Mouse (Mus musculus) forebrain, embryonic 16.5 days (tissue): ENCODE results near the gene Brinp2. TPM values are rescaled to one million over a fixed set of nuclear protein-coding genes. Genes with fewer than 3 reads are reported as not detected.

ENCODE experiments used
- ATAC-seq: fragments of 200-750 bp; cut with Nextera tagmentation; 2 replicates; pipeline ENCODE4 v1.8.0; 2017; ENCODE audit warnings: mild to moderate bottlenecking, moderate library complexity
- H3K27ac ChIP-seq: fragments of 300-500 bp; sonication (generic); 2 replicates; pipeline ENCODE4 v1.5.1; 2014; ENCODE audit warnings: low read length, control low read depth
- H3K27me3 ChIP-seq: fragments of 300-500 bp; sonication (generic); replicated peaks from 2 replicates; pipeline ENCODE4 v1.6.1; 2014; ENCODE audit warnings: low read length; ENCODE audit not compliant: control insufficient read depth, insufficient read depth
- H3K36me3 ChIP-seq: fragments of 300-500 bp; sonication (generic); 2 replicates; pipeline ENCODE4 v1.6.1; 2014; ENCODE audit not compliant: control insufficient read depth, insufficient read depth
- H3K4me1 ChIP-seq: fragments of 300-500 bp; sonication (generic); replicated peaks from 2 replicates; pipeline ENCODE4 v1.6.1; 2014; ENCODE audit warnings: low read length; ENCODE audit not compliant: control insufficient read depth, insufficient read depth
- H3K4me2 ChIP-seq: fragments of 300-500 bp; sonication (generic); 2 replicates; pipeline ENCODE4 v1.6.1; 2014; ENCODE audit warnings: mild to moderate bottlenecking, low read length, control low read depth
- H3K4me3 ChIP-seq: fragments of 300-500 bp; sonication (generic); replicated peaks from 2 replicates; pipeline ENCODE4 v1.5.1; 2014; ENCODE audit warnings: mild to moderate bottlenecking, low read length, control low read depth
- H3K9ac ChIP-seq: fragments of 300-500 bp; sonication (generic); replicated peaks from 2 replicates; pipeline ENCODE4 v1.6.1; 2014; ENCODE audit warnings: low read depth, low read length, control low read depth
- H3K9me3 ChIP-seq: fragments of 300-500 bp; sonication (generic); 2 replicates; pipeline ENCODE4 v1.6.1; 2016; ENCODE audit warnings: low read length; ENCODE audit not compliant: control insufficient read depth
- WGBS: fragments of 180-500 bp; shearing (Covaris S2); extraction: QIAGEN DNeasy Blood & Tissue Kit; methylation state at CpG from one replicate; pipeline ENCODE4 v1.1.7; 2014; 5-methylcytosine and 5-hydroxymethylcytosine counted together
- polyA plus RNA-seq: library from polyadenylated mRNA; unstranded; fragments of >200 nt; fragmentation: Nextera tagmentation; extraction: Ambion mirVana; gene quantifications from 2 replicates; pipeline ENCODE4 v1.2.1, GENCODE M21; 2015

Gene Brinp2
- polyA plus RNA-seq, 1 experiment from 2014 or later, result 46.4 TPM

DNA sequence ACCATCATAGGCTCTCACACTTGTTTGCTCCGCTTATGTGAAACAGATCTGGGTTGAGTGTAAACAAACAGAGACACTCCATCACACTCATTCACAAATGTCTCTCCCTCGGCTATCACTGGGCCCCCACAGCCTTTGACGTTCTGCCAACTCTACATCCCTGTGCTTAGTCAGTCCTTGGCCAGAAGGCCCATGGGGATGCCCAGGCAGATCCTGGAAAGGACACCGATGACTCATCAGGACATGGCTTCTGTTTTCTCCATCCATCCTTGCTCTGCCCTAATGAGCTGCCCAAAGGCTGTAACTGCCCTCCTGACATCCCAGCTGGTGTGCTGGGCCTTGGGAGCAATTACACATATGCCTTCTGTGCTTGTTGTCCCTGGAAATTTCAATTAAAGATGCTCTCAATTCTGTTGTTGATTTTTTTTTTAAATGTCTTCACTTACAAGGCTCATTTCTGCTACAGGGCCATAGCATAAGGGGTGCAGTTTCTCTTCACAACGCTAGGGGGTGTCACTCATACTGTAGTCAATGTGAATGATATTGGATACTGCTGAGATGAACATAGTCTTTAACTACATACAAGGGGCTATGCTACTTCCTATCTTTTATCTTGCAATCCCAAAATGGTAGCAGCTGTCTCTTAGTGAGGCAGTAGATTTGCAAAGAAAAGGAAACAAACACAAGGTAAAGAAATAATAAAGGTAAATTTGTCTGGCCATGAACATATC is 45.5 kb downstream of the Brinp2 start:
- no peaks in the 10 kb centered on the region for H3K36me3 ChIP-seq
- peak; percentile 28; the same call in 1 of the 2 replicates for ATAC-seq
- 59% methylated on average over 5 of the region's 5 CpGs for WGBS
- H3K27me3 ChIP-seq, result no peaks in the 10 kb centered on the region
- H3K27ac ChIP-seq, result no peak overlapping the region
- H3K9ac ChIP-seq, result no peak overlapping the region
- no peaks in the 10 kb centered on the region for H3K9me3 ChIP-seq
- no peak overlapping the region for H3K4me3 ChIP-seq
- H3K4me1 ChIP-seq, result no peaks in the 10 kb centered on the region
- H3K4me2 ChIP-seq, result no peak overlapping the region

DNA sequence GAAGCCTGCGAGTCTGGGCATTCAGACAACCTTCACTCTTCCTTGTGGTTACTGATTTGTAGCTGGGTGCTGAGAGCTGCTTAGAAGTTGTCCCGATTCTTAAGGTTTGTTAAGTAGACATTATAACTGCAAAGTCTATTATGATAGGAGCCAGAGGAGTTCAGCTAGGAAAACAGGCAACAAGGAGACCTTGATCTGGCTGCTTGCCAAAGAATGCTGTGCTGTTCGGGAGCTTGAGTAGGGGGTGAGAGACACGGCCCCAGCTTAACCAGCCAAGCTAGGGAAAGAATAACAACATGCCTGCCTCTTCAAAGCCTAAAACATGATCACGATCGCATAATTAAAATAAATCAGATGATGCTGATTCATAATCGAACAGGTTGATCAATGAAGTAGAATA is 59.1 kb downstream of the Brinp2 start:
- no peak overlapping the region for H3K4me3 ChIP-seq
- WGBS, result 35% methylated on average over 7 of the region's 7 CpGs
- no peak for ATAC-seq

GRCm38 (mm10) chr1:158296287-158296931 is 59.7 kb downstream of the Brinp2 start:
- H3K4me2 ChIP-seq, result no peak overlapping the region
- H3K36me3 ChIP-seq, result no peaks in the 10 kb centered on the region
- H3K9ac ChIP-seq, result no peak overlapping the region
- ATAC-seq, result no peak
- no peaks in the 10 kb centered on the region for H3K27me3 ChIP-seq
- 81% methylated on average over 8 of the region's 8 CpGs for WGBS
- peaks cover 15% of the 10 kb centered on the region for H3K4me1 ChIP-seq
- no peak overlapping the region for H3K27ac ChIP-seq
- no peaks in the 10 kb centered on the region for H3K9me3 ChIP-seq
- H3K4me3 ChIP-seq, result no peak overlapping the region

More for the DNA sequence above, 59.1 kb downstream of the Brinp2 start:
- Histone ChIP-seq H3K36me3 (no peaks in the 10 kb centered on the region), H3K4me1 (peaks cover 15% of the 10 kb centered on the region), H3K9ac (no peak overlapping the region), H3K9me3 (no peaks in the 10 kb centered on the region), H3K27ac (no peak overlapping the region), H3K27me3 (no peaks in the 10 kb centered on the region), H3K4me2 (no peak overlapping the region)

DNA sequence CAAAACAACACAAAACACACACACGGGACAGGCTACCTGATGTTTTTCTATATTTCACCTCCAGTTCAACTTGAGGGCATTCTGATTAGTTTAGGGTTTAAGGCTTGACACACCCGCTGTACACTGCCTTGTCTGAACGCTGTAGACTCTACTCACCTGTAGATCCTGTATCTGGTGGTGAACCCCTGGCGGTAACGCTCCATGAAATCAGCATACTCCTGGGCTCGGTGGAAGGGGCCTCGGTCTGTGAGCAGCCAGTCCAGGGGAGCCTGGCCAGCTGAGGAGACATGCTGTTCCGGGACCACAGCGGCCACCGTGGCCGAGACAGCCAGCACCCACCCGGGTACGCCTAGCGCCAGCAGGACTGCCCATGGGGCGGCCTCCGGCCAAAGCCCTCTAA is 60.9 kb downstream of the Brinp2 start:
- H3K4me2 ChIP-seq, result no peak overlapping the region
- H3K9me3 ChIP-seq, result no peaks in the 10 kb centered on the region
- H3K9ac ChIP-seq, result no peak overlapping the region
- 34% methylated on average over 16 of the region's 16 CpGs for WGBS
- no peak overlapping the region for H3K27ac ChIP-seq
- peaks cover 15% of the 10 kb centered on the region for H3K4me1 ChIP-seq
- no peaks in the 10 kb centered on the region for H3K27me3 ChIP-seq
- peak; percentile 38; the same call in 1 of the 2 replicates for ATAC-seq
- no peak overlapping the region for H3K4me3 ChIP-seq
- no peaks in the 10 kb centered on the region for H3K36me3 ChIP-seq

GRCm38 (mm10) chr1:158285198-158285597 is 70.9 kb downstream of the Brinp2 start:
- Histone ChIP-seq H3K4me3 (no peak overlapping the region), H3K27ac (no peak overlapping the region), H3K27me3 (no peaks in the 10 kb centered on the region), H3K9me3 (no peaks in the 10 kb centered on the region), H3K36me3 (no peaks in the 10 kb centered on the region), H3K4me2 (no peak overlapping the region), H3K9ac (no peak overlapping the region), H3K4me1 (0 out of 2 replicates have a peak, but pooled peaks cover 4% of the 10 kb centered on the region)
- WGBS, result 90% methylated on average over 3 of the region's 3 CpGs
- ATAC-seq, result no peak

DNA sequence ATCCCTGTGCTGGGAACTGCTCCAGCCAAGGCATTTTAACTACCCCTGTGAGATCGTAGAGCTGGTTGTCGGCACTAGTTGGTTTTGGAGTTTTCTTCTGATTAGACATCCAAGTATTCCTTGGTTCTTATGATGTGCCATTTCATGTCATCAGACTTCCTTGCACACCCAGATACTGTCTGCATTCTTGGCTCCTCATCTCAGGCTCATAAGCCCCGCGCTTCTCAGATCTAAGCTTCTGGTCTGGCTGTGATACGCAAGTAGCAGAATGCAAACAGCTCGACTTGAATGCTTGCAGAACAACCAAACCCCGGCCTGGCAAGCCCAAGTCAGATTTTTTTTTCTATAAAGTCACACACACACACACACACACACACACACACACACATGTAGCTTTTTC is 72.3 kb downstream of the Brinp2 start:
- Histone ChIP-seq H3K4me2 (no peak overlapping the region), H3K27me3 (no peaks in the 10 kb centered on the region), H3K4me1 (0 out of 2 replicates have a peak, but pooled peaks cover 4% of the 10 kb centered on the region), H3K9ac (no peak overlapping the region), H3K4me3 (no peak overlapping the region), H3K27ac (no peak overlapping the region), H3K9me3 (no peaks in the 10 kb centered on the region), H3K36me3 (no peaks in the 10 kb centered on the region)
- whole genome bisulfite sequencing, result 82% methylated on average over 7 of the region's 7 CpGs
- no peak for ATAC-seq

GRCm38 (mm10) chr1:158272058-158272457 is 84.1 kb downstream of the Brinp2 start:
- no peak overlapping the region for H3K4me2 ChIP-seq
- no peaks in the 10 kb centered on the region for H3K36me3 ChIP-seq
- H3K9ac ChIP-seq, result no peak overlapping the region
- no peaks in the 10 kb centered on the region for H3K27me3 ChIP-seq
- H3K4me1 ChIP-seq, result peaks cover under 1% of the 10 kb centered on the region
- peak; percentile 86 for ATAC-seq
- no peaks in the 10 kb centered on the region for H3K9me3 ChIP-seq
- H3K4me3 ChIP-seq, result no peak overlapping the region
- WGBS, result 73% methylated on average over 9 of the region's 9 CpGs
- H3K27ac ChIP-seq, result no peak overlapping the region

- H3K9me3 ChIP-seq, result no peaks in the 10 kb centered on the region
- H3K4me3 ChIP-seq, result no peak overlapping the region
- WGBS, result 10% methylated on average over 8 of the region's 8 CpGs
- H3K36me3 ChIP-seq, result peaks cover 2% of the 10 kb centered on the region; the same call in 1 of the 2 replicates
- no peak overlapping the region; the same call in 1 of the 2 replicates for H3K9ac ChIP-seq
- H3K4me1 ChIP-seq, result peaks cover 10% of the 10 kb centered on the region
- ATAC-seq, result peak; percentile 62
- H3K27me3 ChIP-seq, result no peaks in the 10 kb centered on the region
- no peak overlapping the region for H3K4me2 ChIP-seq
- H3K27ac ChIP-seq, result peak overlapping the region; percentile 53
Observed at GRCm38 (mm10) chr1:158267020-158267571, 89.0 kb downstream of the Brinp2 start.

GRCm38 (mm10) chr1:158266293-158267019 is 89.7 kb downstream of the Brinp2 start:
- WGBS, result 49% methylated on average over 3 of the region's 3 CpGs
- Histone ChIP-seq H3K4me1 (peaks cover 10% of the 10 kb centered on the region), H3K4me3 (no peak overlapping the region), H3K36me3 (peaks cover 2% of the 10 kb centered on the region; the same call in 1 of the 2 replicates), H3K9me3 (no peaks in the 10 kb centered on the region), H3K4me2 (no peak overlapping the region), H3K27ac (peak overlapping the region; percentile 53), H3K9ac (no peak overlapping the region; the same call in 1 of the 2 replicates), H3K27me3 (no peaks in the 10 kb centered on the region)
- ATAC-seq, result peak; percentile 69; the same call in 1 of the 2 replicates
